Mouse (Mus musculus) small intestine, adult 2 months (tissue): ENCODE data around the gene Spred2.

ENCODE experiments used
- CTCF ChIP-seq: fragments of 200-500 bp; IDR thresholded peaks from 2 replicates; pipeline ENCODE4 v1.5.1; 2012; ENCODE audit warnings: low read depth, mild to moderate bottlenecking, control low read depth, inconsistent platforms, low read length, moderate library complexity, mixed read lengths; ENCODE audit not compliant: insufficient replicate concordance, insufficient read length; ENCODE audit errors: extremely low read depth
- POLR2A ChIP-seq: fragments of 200-500 bp; IDR thresholded peaks from 2 replicates; pipeline ENCODE4 v1.6.1; 2012; ENCODE audit warnings: low read depth, mild to moderate bottlenecking, control low read depth, inconsistent platforms, low read length, moderate library complexity

DNA sequence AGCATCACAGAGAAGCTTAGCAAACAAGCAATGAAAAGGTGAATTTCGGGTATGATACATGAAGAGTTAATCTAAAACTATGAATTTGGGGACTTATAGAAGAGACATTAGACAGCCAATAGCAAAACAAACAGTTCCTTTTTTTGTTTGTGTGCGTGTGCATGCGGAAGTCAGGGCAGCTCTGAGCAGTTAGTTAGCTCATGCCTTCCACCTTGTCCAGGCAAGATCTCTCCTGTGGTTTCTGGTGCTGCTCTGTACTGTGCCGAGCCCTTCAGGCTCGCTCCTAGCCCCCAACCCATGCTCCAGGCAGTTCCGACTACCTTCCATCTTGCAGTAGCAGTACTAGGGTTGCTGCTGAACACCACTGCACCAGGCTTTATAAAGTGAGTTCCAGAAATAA lies 31.5 kb downstream of the Spred2 start:
- no peak for TF ChIP-seq CTCF
- TF ChIP-seq POLR2A: no peak
